Mouse (Mus musculus): ENCODE measurements around the gene Gm49393. TPM values are rescaled to one million over a fixed set of nuclear protein-coding genes. Genes with fewer than 3 reads are reported as not detected.
A peak's percentile ranks its signal among the peaks of the same experiment; 100 is the strongest.

The Gm49393 gene
- total RNA-seq, 2 experiments from 2014 or later, result not detected

DNA sequence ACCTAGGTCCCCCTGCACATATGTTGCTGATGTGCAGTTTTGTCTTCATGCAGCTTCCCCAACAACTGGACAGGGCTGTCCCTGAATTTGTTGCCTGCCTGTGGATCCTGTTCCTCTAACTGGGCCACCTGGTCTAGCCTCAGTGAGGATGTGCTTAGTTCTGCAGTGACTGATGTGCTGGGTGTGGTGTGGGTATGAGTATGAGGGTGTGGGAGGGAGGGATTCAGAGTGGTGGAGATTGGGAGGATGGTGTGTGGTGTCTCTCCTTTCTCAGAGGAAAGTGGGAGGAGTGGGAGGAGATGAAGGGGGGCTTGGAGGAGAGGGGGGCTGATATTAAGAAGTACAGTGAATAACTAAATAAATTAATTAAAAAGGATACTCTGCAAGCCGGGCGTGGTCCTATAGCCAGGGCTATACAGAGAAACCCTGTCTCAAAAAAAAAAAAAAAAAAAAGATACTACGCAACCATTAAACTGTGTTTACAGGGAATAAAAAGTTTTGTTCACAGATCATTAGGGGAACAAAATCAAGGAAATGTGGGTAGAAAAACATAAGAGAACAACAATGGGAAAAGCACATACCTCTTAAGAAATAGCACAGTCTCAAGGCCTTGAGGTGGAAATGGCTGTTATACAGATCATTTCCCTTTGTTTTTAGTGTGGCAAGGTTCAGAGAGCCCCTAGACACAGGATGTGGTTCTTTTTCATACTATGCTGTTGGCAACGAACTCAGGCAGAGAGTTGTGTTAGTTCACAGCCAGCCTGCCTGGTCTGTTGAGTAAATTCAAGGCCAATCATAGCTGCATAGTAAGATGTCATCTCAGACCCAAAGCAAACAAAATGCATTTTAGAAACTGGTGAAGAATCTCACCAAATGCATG, 86.9 kb downstream of the Gm49393 start:
- intact Hi-C loops (cut with DNase I), result no loop called here
- H3K4me3 ChIP-seq, result no peak overlapping the region

DNA sequence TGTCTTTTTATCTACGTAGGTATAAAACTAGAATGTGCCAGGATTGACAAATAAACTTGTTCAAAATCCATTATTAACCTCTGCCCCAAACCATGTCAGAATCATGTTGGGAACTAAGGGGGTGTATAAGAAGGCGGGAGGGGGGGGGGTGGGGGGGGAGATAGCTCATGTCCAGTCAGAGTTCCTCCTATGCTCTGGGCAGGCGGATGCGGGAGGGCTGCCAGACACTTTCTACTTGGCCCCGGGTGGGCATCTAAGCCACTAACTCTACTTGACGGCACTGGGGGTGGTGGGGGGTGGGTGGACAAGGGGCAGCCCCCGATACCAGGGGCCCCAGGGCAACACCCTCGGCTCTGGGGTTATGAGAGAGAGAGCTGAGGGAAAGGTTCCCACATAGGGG, 92.2 kb downstream of the Gm49393 start:
- TF ChIP-seq CTCF (IDR thresholded peaks at IDR 0.05), result no peak
- DNase-seq (ENCODE audit: extremely low spot score in 1 of 2, low spot score in 2 of 2), result no peak
- H3K27ac ChIP-seq, result no peak overlapping the region
- no peak overlapping the region for H3K4me3 ChIP-seq
- intact Hi-C loops (cut with DNase I), result no loop called here

More for the DNA sequence above, 86.9 kb downstream of the Gm49393 start:
- TF ChIP-seq CTCF (IDR thresholded peaks at IDR 0.05), result no peak
- H3K27ac ChIP-seq, result no peak overlapping the region
- DNase-seq (ENCODE audit: extremely low spot score in 1 of 2, low spot score in 2 of 2), result no peak

DNA sequence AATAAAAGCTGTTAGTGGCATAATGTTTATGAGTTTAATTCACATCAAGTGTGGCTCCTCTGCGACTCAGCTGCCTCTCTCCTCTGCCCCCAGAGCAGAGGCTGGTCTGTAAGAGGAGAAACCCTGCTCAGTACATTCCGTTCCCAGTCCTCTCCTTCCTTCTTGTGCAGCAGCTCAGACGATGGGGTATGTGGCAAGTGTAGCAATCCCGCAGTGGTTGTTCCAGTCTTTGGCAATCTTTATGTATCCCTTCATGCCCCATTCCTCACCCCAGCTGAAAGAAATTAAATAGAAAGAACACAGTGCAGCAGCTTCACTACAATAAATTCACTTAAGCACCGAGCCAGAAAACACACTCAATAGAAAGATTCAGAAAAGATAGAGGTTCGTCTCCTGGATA, 92.7 kb downstream of the Gm49393 start:
- no peak for DNase-seq (ENCODE audit: extremely low spot score in 1 of 2, low spot score in 2 of 2)
- intact Hi-C loops (cut with DNase I), result no loop called here

DNA sequence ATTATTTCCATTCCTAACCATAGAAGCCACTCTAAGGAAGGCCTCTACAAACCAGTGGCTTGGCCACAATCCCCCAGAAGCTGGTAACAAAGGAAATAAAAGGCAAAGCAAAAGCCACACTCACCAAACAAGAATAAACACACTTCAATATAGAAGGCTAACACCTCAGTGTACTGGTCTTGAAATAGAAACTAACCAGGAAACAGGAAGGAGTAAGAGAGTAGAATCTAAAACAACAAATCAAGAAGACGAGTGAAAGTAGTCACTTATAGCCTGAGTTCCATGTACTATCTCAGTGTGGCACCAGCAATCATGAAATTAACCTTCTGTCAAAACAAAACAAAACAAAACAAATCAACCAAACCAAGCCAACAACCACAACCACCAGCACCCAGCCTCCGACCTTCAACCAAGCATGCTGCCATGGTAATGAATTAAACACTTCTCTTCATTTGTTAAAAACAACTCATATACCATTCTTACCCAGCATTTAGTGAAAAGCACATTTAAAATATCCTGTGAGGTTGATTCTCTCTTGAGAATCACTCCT, 96.0 kb downstream of the Gm49393 start:
- intact Hi-C loops (cut with DNase I), result no loop called here

More for the DNA sequence above, 92.7 kb downstream of the Gm49393 start:
- Histone ChIP-seq H3K27ac (no peak overlapping the region), H3K4me3 (no peak overlapping the region)
- no peak for TF ChIP-seq CTCF (IDR thresholded peaks at IDR 0.05)

DNA sequence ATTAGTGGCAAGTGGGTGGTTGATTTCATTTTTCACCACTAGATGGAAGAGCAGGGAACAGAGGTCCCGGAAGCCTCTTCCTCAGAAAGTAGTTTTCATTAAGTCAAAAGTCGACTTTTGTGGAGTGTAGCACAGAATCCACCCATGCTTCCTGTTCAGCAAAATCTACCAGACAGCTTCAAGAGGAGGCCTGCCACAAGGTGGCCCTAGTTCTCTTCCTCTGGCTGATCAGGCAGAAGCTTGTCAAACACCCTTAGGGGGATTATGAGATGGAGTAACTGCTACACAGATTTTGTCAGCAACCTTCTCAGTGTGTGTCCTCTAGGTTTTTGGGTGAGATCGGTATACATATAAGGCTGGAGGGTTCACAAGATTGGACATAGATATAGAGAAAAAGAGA, 109.3 kb downstream of the Gm49393 start:
- DNase-seq (ENCODE audit: extremely low spot score in 1 of 2, low spot score in 2 of 2), result no peak
- Histone ChIP-seq H3K27ac (no peak overlapping the region), H3K4me3 (no peak overlapping the region)
- TF ChIP-seq CTCF (IDR thresholded peaks at IDR 0.05), result peak; percentile 34
- intact Hi-C loops (cut with DNase I), result no loop called here

More for the DNA sequence above, 96.0 kb downstream of the Gm49393 start:
- DNase-seq (ENCODE audit: extremely low spot score in 1 of 2, low spot score in 2 of 2), result no peak
- Histone ChIP-seq H3K27ac (no peak overlapping the region), H3K4me3 (no peak overlapping the region)
- no peak for TF ChIP-seq CTCF (IDR thresholded peaks at IDR 0.05)

DNA sequence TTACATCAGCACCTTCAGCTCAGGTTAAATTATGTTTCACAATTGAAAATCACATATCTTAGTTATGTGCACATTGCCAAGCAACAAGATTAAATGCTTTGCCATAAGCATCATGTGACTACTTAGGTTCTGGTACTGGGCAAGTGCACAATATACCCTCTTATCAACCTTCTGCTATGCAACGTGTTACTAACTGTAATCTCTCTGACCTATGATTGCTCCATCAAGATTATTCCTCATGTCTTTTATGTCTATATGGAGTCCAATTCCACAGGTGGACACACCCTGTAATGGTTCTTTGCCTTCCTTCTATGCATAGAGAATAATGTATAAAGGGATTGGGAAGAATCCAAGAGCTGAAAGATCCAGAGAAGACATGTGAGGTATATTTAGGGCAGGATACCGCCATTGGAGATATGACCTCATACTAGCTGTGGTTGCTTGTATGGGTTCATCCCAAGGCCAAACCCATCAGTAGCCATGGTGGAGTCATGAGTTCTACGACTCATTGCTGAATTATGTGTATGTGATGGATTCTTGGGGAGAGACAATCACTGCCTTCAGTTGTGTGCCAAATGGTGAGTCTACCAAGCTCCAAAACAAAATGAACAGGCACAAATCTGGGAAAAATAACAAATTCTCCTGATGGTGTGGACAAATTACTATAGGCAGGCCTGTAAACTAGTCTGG, 114.8 kb downstream of the Gm49393 start:
- Histone ChIP-seq H3K4me3 (no peak overlapping the region), H3K27ac (no peak overlapping the region)
- no peak for TF ChIP-seq CTCF (IDR thresholded peaks at IDR 0.05)
- intact Hi-C loops (cut with DNase I), result no loop called here
- no peak for DNase-seq (ENCODE audit: extremely low spot score in 1 of 2, low spot score in 2 of 2)

DNA sequence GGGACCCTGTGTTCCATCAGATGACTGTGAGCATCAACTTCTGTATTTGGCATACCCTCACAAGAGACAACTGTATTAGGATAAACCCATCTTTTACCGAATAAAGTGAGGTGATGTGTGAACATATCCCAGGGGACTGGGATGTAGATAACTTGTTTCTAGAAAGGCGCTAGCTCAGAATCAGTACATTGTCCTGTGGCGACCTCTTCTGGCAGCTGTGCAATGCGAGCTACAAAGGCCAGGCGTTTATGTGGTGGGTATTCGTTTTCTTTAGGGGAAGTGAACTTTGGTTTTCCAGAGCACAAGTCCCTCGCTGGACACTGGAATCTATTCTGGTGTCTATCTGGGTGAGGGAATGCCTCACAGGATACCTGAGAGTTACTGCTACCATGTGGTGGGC, 115.9 kb downstream of the Gm49393 start:
- H3K4me3 ChIP-seq, result no peak overlapping the region
- TF ChIP-seq CTCF (IDR thresholded peaks at IDR 0.05), result peak; percentile 66
- intact Hi-C loops (cut with DNase I), result loop anchor here (1.0 kb wide), 1 partner anchor 60 kb away; no protein-coding TSS in a partner anchor
- no peak overlapping the region for H3K27ac ChIP-seq
- DNase-seq (ENCODE audit: extremely low spot score in 1 of 2, low spot score in 2 of 2), result peak in 1 of 2 experiments; percentile 33

DNA sequence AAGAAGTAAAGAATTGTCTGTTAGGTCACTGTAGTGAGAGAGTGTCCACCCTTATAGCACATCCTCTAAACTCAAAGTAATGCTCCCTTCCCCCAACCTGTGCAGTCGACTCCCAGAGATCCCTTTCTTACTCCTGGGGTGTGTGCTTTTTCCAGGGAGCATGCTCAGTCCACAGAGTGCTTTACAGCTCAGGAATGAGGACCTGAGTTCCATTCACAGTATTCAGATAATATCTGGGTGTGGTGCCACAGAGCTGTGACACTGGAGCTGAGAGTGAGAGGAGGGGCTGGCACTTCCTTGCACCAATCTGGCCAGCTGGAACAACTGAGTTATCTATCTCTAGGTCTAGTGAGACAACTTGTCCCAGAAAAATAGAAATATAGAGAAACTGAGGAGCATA, 121.7 kb downstream of the Gm49393 start:
- H3K4me3 ChIP-seq, result no peak overlapping the region
- no peak overlapping the region for H3K27ac ChIP-seq
- intact Hi-C loops (cut with DNase I), result no loop called here
- no peak for DNase-seq (ENCODE audit: extremely low spot score in 1 of 2, low spot score in 2 of 2)
- TF ChIP-seq CTCF (IDR thresholded peaks at IDR 0.05), result no peak

DNA sequence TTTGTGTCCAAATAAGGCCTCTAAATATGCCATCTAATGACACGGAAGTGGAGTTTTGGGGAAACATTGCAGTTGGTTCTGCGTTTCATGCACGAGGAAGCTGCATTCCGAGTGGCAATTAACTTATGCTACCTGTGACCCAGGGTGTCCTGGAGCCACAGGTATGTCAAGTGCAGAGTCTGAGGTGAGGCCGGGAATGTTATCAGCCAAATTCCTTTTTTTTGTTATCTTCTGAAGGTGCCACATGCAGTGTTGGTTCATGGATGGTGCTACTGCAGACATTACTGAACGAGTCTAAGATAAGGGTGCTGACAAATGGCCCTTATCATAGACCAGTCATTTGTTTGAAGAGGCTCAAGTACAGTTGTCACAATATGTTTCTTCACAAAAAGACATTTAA, 122.6 kb downstream of the Gm49393 start:
- DNase-seq (ENCODE audit: extremely low spot score in 1 of 2, low spot score in 2 of 2), result no peak
- TF ChIP-seq CTCF (IDR thresholded peaks at IDR 0.05), result no peak
- intact Hi-C loops (cut with DNase I), result no loop called here
- H3K27ac ChIP-seq, result no peak overlapping the region
- no peak overlapping the region for H3K4me3 ChIP-seq

DNA sequence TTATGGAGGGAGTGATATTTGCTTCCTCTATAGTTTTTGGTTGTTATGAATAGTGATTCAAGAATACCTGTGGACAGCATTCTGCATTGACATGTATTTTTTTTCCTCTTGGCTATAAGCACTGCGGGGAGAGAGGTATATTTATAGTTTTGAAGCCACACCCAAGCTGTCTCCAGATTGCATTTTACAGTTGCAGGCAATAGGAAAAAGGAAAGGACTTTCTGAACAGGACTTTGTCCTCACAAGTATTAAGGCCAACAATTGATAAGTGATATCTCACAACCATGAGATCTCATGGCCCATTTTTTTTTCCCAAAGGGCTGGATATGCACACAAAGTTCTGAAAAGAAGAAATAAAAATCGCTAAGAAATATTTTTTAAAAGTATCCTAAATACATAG, 125.7 kb downstream of the Gm49393 start:
- intact Hi-C loops (cut with DNase I), result no loop called here
- DNase-seq (ENCODE audit: extremely low spot score in 1 of 2, low spot score in 2 of 2), result no peak
- no peak for TF ChIP-seq CTCF (IDR thresholded peaks at IDR 0.05)
- H3K4me3 ChIP-seq, result no peak overlapping the region
- H3K27ac ChIP-seq, result no peak overlapping the region

Other genes with a start within 250 kb of the Gm49393 start
- gene BC051665, start 149.2 kb downstream of the Gm49393 start, total RNA-seq (2021), result not detected
- gene Ctsll3, start 132.7 kb downstream of the Gm49393 start, total RNA-seq (2021), result not detected
- under 1 TPM in 1 of 2 experiments, not detected in 1; 0.48 TPM for gene 4930486L24Rik, start 71.1 kb downstream of the Gm49393 start, total RNA-seq (2021)
- gene Gm49392, start 38.7 kb downstream of the Gm49393 start, total RNA-seq (2021), result under 1 TPM in 1 of 2 experiments, not detected in 1; 0.28 TPM
- gene Ctla2b, start 38.1 kb downstream of the Gm49393 start, total RNA-seq (2021), result 1 to 10 TPM; 1.7 to 3.5 TPM
- gene Tpbpb, start 30.7 kb downstream of the Gm49393 start, total RNA-seq (2021), result not detected
- under 1 TPM in 1 of 2 experiments, not detected in 1; 0.86 TPM for gene Gm49391, start 981 bp upstream of the Gm49393 start, total RNA-seq (2021)
- gene Ctla2a, start 1.0 kb upstream of the Gm49393 start, total RNA-seq (2021), result 10 to 100 TPM; 21.0 to 22.5 TPM
- gene Tpbpa, start 6.4 kb upstream of the Gm49393 start, total RNA-seq (2021), result not detected
- not detected for gene Ctsj, start 70.4 kb upstream of the Gm49393 start, total RNA-seq (2021)
- not detected for gene Ctsq, start 105.0 kb upstream of the Gm49393 start, total RNA-seq (2021)
- gene Ctsr, start 228.7 kb upstream of the Gm49393 start, total RNA-seq (2021), result not detected